Mouse (Mus musculus) gastrocnemius, postnatal 4 days (tissue): ENCODE results near the gene Ccser1. TPM values are rescaled to one million over a fixed set of nuclear protein-coding genes. Genes with fewer than 3 reads are reported as not detected.

Experiments
- DNase-seq, 2 experiments: peaks; one replicate each; pipeline ENCODE4 v3.0.0; 2021 to 2022; ENCODE audit warnings: low spot score in 2 of 2, mixed read lengths in 2 of 2
- long read RNA-seq, 2 experiments: library from polyadenylated mRNA; stranded (forward); transcript quantifications; one replicate each; pipeline ENCODE4 v2.0.0; 2021
- total RNA-seq, 2 experiments: library from RNA; stranded (reverse); gene quantifications; 2 replicates each; pipeline ENCODE4 v1.2.3; 2021

Ccser1 gene
- 1 to 10 TPM; 5.8 to 7.9 TPM for total RNA-seq
- long read RNA-seq, experiment 1, partial matches to known transcripts, result 0 of 5 reads
- long read RNA-seq, experiment 1, other reads (novel, unspliced or antisense), result 5 of 5 reads
- long read RNA-seq, experiment 2, partial matches to known transcripts, result 0 of 1 reads
- long read RNA-seq, experiment 2, other reads (novel, unspliced or antisense), result 1 of 1 reads

DNA sequence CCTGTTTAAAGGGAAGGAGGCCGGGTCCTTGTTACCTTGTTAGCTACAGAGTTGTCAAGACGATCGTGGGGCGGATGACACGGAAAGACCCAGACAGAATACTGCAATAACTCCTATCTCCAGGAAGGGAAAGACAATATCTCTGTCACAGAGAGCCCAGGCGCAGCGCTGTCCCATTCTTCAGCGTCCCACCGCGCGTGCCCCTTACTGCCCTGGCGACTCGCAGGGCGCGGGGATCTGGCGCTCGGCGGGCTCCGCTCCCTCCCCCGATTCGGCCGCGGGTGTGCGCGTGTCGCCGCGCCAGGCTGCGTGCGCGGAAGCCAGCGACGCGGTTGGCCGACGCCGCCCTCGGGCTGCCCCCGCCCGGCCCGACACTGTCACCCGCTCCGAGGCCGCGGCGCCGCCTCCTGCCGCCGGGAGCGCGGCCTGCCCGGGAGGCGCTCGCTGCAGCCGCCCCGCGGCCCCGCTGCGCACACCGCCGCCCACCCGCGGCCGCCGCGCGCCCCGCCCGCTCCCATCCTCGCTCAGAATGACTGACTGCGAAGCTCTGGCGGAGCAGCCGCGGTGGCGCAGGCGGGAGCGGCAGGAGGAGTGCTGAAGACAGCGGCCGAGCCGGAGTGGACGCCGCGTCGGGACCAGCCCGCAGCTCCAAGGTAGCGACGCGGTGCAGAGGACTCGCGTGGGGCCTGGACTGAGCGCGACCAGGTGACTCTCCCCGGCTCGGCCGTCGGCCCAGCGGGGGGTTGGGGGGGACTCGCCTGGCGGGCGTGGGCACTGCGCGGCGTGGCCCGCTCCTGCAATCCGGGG lies at the start of gene Ccser1:
TSS of gene Ccser1 (plus strand) at position 376 of the 807 bp plus-strand sequence.
- DNase-seq, result peak; percentile 47 to 58

DNA sequence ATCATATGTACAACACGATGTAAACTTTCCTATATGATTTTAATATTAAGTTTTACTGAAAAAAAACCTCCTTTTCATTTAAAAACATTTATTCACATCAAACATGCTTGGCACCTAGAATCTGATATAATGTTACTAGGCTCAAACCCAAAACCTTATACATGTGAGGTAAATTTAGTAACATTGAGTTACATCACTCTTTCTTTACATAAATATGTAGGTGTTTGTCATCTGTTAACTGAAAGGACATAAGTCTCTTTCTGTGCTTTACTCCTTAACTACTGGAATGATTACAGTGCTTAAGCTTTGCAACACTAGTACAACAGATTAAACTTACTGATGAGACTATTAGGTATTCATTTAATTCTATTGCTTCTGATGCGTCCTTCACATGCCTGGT lies 43.7 kb upstream of the Ccser1 start:
- no peak for DNase-seq

DNA sequence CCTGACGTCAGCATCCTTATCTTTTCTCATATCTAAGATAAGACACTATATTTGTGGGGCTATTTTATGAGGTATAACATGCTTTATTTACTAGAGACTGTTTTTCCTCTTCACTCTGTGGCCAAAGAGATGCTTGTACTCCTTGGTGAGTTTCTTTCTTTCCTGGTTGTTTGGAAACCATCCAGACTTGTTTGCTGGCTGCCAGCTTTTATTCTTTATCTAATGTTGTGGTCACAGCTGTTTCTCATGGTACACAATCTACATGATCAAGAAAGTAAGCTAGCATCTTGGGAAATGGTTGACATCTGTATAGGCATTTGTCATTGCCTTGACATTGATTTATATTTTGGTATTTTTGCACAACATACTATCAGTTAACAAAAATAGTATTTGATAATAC lies 37.1 kb upstream of the Ccser1 start:
- DNase-seq, result no peak

DNA sequence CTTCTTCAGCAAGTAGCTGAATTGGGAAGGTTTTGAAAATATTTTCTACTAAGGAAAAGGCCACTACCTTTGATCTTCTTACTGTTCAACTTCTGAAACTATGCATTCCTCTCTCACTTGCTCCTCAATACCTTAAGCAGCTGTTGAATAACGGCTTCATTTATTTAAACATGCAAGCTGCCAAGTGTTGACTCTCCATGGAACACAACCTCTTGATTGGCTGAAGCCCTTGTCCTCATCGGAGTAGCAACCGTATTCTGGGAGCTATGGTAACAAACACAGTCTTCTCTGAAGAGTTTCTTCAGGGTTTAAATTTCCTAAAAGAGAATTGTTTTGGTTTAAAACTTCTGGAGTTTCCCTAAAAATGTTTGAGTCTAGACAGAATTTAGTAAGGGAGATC lies 27.2 kb upstream of the Ccser1 start:
- DNase-seq, result no peak

DNA sequence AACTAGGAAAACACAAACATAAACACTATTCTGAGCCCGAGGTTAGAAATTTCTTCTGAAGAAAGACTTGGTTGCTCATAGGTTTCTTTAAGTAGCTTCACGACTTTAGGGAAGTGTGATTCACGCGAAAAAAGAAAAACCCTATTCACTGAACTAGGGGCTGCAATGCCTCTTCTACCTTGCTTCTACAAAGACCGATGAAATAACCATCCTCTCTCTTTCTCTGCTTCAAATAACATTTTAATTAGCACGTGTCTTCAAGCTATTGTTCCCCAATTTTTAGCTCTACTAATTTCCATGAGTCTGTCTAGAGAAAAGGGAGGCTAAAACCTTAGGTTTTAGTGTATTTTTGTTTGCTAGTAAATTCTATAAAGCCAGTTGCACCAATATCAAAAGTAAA lies 25.5 kb upstream of the Ccser1 start:
- DNase-seq, result no peak

DNA sequence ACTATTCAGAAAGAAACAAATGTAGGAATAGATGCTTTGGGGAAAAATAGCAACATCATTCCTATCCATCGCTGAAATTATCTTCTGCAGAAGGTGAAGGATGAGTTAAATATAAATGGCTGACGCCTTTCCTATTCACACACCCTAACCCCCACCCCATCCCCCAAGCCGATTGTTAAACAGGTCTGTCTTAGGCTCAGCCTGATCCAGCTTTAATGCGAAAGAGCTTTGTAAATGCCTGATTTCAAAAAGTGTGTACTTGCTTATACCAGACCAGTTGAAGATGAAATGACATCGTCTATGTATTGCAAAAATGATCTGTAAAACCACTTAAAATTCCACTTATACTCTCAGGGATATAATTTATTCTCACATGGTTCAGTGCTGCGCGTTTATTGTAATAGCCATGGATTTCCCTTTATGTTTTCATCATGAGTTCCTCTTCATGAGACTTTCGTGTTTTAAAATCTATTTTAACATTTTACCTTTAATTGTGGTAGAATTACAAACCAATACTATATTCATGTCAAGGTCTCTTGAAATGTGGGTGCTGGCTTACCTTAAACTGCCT lies 25.0 kb upstream of the Ccser1 start:
- no peak for DNase-seq

DNA sequence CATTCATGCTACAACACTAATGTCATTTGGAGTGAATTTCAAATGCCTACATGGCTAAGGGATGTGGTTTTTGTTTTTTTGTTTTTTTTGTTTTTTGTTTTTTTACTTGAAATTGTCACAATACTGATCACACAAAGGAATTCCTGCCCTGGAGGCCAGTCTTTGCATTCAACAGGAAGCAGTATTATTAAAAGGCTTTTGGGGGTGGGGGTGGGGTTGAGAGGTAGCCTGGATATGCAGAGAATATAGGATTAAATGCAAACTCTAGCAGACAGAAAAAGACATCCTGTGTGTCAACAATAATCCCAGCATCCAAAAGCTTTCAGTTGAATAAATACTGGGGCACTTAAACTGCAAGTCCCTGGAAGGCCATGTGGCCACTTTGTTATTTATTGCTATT lies 24.4 kb upstream of the Ccser1 start:
- DNase-seq, result no peak

DNA sequence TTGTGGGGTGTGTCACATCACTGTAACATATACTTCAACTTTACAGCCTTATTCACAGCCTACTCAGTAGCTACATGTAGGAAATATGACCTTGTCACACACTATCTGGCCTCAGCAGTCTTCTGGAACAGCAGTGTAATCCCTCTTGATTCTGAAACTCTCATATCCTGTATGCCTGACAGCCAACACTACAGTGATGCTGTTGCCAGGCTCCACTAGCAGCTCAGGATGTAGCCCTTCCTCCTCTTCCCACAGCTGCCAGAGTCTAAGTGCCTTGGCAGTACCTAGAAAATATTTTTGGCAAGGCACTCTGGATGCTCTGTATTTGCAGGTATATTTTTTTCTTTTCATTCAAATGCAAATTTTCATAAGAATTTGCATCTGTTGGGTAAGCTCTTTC lies 18.0 kb upstream of the Ccser1 start:
- DNase-seq, result no peak

DNA sequence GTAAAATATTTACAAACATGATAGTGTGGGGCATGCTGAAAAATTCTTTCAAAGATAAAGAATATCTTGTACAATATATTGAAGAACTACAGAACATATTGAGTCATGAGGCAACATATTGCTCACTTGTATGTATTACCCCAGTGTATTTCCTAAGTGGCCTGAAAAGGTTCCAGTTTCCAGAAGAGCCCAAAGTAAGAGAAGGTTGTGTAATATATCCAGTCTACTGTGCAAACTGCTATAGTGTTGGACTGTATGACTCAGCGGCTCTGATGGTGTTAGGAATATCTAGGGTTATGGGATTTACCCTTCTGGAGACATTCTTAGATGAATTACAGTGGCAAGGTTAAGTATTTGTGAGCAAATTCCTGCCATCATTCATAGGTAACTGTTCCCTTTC lies 13.2 kb upstream of the Ccser1 start:
- DNase-seq, result no peak

DNA sequence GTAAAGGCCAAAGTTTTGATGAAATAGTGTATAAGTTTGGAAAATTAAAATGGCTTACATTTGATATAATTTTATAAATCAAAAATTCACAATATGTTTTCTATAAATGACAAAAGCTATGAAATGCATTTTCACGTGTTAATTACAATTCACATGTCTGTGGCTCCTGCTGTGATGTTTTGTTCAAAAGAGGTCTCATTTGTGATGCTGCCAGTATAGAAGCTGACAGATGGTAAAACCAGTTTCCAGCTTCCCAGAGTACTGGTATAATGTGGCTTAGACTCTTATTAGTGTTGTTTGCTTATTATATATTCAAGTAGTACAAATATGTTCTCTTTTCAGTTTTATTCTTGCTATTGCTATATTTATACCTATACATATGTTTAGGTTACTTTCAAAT lies 4.0 kb upstream of the Ccser1 start:
- no peak for DNase-seq

DNA sequence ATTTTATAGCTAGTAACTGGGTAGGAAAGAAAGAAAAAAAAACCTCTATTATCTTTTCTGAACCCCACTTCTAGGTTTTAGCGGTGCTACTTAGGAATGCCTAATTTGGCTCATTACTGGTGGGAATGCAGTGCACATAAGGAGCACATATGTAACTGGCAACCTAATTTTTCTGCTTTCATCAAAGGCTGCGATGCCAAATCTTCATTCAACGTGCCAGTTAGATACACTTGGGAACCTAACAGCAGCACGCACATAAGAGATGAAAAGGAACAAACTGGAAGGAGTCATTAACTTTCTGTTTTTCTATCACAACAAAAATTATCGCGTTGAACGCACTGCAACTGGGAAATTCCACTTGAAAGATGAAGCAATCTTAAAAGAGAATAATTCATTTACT lies 2.6 kb upstream of the Ccser1 start:
- DNase-seq, result no peak

DNA sequence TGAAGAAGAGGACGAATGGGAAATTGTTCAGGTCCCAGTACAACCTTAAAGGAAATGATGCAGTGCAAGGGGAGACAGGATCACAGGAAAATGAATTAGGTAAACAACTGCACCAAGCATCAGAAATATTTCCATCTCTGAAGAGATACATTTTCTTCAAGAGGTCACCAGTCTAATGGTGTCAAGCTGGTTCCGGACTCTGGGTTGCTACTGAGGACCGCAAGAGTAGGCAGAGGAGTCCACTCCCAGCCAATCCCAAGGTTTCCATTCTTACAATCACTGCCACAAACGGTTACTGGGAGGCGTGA lies 529 bp upstream of the Ccser1 start:
- no peak for DNase-seq

DNA sequence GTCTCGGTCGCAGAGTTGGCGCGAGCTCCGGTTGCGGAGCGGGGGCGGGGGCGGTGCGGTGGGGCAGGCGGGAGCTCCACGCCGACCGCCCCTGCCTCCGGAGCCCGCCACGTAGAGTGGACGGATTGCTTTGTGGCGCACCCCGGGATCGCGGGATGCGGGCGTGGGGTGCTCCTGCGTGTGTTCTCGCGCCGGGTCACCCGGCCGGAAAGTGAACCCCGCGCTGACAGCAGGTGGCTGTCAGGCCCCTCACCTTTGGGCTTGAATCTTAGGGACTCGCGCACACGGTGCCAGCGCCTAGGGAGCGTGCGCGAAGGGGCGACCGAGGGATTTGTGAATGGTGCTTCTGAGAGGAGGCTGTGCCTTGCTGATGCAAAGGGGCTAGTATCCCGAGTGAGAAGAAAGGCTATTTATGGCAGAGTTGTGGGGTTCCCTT lies 650 bp downstream of the Ccser1 start:
- DNase-seq, result peak in 1 of 2 experiments; percentile 15

DNA sequence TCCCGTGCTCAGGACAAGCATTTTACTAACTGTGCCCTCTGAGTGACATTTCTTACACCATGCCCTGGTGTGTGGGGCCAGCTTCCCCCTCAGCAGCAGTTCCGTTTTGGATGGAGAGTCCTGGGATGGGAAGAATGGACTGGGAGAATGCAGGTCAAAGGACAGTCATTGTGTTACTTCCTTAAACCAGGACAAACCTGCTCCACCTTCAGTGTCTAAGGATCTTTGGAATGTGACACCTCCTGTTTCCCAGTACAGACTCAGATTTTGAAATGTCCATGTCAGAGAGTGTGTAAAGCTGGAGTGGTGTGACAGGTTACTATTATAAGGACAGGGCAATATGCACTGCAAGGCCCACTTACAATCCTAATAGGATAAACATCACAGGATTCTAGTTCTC lies 8.9 kb downstream of the Ccser1 start:
- no peak for DNase-seq

DNA sequence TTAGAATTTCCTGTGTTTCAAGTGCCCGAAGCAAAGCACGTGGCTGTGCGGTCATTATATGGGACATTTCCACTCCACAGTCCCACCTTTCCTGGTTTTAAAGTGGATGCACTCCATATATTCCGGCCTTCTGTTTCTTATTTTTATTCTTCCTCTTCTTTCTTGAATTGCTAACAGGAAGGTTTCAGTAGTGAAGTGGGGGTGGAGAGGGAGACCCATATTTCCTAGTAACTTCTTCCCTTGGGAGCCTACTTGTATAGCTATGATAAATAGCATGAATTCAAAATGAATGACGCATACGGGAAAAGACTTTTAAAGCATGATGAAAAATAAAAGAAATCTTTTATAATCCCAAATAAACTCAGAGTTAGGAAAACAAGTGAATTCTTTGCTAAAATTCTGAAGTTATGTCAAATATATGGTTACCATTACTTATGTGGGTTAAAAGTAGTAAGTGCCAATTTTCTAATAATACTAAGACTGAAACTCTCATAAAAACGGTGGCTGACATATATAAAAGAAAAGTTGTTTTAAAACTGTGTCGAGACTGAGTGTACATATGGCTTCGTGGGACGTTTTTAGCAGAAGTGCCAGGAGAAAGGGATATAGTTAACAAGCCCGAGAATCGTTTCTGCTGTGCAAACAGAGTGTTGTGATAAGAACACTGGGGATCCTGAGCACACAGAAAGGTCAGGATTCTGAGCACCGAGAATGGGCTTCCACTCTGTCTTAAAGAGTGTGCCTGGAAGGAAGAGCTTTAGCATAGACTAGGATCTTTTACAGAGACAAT lies 11.7 kb downstream of the Ccser1 start:
- no peak for DNase-seq

DNA sequence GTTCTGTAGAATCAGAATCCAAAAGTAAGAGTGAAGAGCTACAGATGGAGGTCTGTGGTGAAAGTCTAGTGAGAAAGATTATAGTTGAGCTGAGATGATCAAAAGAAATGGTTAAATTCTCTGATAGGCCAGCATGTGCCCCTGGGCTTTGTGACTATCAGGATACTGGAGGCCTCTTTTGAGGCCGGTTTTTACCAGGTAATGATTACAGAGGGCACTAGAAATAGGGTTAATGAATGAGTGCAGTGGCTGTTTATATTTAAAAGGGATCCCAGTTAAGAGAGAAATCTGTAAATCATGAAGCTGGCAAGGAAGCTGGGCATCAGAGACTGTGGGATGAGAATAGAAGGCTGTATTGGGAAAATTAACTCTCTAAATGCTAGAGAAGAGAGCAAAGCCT lies 23.2 kb downstream of the Ccser1 start:
- no peak for DNase-seq

DNA sequence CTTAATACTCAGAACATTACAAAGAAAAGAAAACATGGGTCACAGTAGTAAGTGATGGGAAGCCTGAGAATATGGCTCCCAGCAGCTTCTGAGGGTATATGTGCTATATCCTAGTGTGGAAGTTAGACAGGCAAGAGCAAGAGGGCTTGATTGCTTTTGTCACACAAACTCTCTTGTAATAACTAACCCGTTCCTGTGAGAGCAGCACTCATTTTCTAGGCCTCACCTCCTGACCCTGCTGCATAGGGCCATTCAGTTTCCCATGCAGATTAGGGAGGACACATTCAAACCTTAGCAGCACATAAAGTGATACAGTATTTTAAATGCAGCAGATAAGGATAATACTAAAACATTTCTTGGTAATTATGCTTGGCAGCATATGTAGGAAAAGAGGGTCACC lies 25.9 kb downstream of the Ccser1 start:
- DNase-seq, result no peak

DNA sequence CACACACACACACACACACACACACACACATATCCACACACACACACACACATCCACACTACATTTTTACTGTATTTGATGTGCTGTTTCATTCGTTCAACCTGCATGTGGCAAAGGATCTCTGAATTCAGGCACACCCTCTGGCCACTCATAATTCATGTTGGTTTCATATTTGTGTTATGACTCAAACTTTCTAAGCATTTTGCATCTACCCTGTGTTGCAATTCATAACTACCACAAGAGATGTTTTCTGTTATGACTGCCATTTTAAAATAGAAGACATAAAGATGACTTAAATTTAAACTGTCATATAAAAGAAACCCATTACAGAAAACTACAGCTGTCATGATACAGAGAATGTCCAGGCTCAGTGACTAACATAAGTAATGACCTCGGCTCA lies 26.5 kb downstream of the Ccser1 start:
- no peak for DNase-seq

DNA sequence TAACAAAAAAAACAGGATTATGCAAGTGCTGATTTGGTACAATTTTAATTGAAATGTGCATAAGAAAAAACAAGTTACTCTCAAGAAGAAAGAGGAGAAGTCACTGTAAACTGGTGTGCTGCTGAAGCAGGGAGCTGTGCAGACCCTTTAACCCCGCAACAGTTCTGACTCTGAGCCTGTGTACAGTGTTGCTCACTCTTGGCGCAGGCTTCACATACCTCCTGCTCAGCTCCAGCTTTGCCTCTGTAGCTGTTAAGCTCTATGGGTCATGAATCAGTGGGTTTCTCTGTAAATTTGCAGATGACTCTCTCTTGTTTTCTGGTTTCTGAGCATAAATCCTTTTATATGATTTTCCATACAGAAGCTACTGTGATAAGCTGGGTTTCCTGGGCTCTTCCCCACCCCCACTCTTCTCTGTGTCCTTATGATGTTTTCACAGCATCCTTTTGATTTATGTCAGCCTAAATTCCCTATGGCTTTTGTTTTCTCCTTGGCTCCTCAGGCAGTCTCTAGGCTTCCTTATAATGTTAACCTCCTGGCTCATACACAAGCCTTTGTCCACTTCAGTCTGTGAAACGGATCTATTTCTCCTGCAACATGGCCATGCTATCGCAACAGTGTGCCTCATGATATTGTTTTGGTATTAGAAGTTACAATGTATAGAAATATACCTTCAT lies 30.1 kb downstream of the Ccser1 start:
- DNase-seq, result no peak

DNA sequence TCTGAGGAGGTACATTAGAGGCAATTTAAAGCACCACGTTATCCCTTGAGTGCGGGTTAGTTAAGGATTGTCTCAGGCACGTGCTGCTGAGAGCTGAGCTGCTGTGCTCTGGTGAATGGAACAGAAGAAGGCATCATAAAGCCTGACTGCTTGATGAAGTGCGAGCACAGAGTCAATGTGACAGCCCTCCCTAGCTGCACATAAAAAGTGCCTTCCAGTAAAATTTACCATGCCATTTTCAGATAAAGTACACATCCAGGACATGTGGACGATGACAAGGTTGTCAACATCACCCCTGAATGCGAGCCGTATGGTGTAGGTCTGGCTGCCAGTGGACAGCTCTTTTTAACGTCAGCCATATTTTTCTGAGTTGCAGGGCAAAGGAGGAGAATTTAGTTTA lies 35.6 kb downstream of the Ccser1 start:
- DNase-seq, result no peak

DNA sequence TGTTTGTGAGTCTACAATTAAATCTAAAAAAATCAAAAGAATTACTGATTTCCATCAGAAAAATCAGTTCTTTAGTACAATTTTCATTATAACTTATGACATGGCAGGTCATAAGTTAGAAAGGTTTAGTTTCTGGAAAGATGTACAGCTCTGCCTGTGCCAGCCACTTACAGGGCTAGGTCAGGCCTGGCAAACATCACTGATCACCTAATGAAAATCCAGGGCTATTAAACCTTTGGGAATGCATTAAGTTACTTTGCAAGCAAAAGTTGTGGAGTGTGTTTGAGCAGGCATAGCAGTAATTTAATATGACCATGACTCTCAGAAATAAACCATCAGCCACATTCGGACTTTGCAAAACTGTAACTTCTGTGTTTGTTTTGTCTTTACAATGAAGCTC lies 36.4 kb downstream of the Ccser1 start:
- no peak for DNase-seq

DNA sequence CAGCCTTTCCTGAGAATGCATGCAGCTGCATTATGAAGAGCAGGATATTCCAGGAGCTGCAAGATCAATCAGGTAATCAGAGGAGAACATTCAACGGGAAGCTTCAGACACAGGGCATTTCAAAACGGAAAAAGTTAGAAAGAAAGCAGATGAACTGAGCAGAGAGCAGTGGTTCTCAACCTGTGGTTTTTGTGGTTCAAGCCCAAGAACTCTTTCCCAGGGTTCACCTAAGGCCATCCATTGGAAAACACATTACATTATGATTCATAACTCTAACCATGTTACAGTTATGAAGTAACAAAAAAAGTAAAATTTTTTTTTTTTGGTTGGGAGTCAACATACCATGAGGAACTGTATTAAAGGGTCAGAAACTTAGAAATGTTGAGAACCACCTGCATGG lies 37.6 kb downstream of the Ccser1 start:
- DNase-seq, result no peak
